Mouse (Mus musculus) left cerebral cortex, adult 11 months (tissue): ENCODE results near the gene 4930402H24Rik.

Source experiments
- DNase-seq: peaks from one replicate; pipeline ENCODE4 v3.0.0; 2022; ENCODE audit warnings: low spot score

The 4930402H24Rik gene

DNA sequence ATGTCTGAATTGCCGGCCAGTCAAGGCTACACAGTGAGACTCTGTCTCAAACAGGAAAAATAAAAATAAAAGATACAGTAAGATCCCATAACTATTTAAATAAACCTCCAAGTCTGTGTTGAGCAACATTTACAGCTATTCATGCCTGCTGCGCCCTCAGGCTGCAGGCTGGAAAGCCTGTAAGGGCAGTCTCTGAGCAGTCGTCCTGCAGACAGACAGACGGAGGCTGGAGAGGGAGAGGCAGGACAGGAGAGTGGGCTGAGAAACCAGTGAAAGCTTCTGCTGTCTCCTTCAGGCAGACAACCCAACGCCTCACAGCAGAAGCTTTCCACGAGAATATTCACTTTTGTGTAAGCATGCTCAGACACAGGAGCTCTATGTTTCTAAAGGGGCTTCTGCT is 92.5 kb downstream of the 4930402H24Rik start:
- no peak for DNase-seq

DNA sequence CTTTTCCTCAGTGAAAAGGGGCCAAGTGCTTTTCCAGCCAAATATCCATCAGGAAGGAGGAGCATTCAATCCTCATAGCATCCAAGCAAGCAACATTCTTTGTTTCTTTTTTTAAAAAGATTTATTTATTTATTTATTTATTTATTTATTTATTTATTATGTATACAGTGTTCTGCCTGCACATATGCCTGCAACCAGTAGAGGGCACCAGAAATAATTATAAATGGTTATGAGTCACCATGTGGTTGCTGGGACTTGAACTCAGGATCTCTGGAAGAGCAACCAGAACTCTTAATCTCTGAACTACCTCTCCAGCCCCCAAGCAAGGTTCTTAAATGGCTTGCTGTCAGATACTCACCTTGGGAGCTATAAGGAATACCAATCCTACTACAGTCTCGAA is 93.7 kb downstream of the 4930402H24Rik start:
- DNase-seq, result no peak

DNA sequence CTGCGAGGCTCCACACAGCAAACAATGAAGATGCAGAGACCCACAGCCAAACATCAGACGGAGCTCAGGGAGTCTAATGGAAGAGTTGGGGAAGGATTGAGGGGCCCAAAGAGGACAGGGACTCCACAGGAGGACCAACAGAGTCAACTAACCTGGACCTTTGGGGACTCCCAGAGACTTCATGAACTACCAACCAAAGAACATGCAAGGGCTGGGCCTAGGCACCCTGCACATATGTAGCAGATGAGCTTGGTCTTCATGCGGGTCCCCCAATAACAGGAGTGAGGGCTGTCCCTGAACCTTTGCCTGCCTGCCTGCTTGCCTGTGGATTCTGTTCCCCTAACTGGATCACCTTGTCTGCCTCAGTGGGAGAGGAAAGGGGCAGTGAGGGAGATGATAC is 101.1 kb downstream of the 4930402H24Rik start:
- DNase-seq, result no peak

DNA sequence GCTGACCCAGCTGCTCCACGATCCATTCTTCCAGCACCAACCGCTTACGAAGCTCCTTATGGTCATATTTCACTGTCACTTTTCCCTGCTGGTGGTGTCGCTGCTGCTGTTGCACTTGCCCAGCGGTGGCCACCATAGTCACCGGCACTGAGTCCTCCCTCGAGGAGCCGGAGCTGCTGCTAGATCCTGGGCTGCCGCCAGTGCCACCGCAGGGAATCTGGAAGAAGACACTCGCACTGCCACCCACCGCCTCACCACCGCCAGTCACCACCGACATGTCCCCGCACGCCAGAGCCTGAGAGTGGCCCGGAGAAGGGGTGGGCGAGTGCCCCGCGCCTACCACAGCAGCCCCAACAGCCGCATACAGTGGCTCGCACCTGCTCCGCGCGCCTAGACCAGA is 102.5 kb downstream of the 4930402H24Rik start:
- DNase-seq, result no peak

DNA sequence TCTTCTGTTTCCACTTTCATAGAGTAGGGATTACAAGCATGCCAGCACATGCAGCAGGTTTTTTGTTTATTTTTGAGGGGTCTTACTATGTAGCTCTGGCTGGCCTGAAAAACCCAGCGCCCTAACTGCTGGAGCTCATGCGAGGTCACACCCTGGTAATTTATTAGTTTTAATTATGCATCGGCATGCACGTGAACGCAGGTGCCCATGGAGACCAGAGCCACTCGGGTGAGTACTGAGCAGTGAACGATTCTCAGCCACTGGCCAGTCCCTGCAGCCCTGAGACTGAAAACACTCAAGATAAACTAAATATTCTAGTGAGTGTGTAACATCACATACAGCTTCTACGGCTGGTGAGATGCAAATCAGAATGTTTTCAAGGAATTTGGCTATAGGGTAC is 110.5 kb downstream of the 4930402H24Rik start:
- no peak for DNase-seq

DNA sequence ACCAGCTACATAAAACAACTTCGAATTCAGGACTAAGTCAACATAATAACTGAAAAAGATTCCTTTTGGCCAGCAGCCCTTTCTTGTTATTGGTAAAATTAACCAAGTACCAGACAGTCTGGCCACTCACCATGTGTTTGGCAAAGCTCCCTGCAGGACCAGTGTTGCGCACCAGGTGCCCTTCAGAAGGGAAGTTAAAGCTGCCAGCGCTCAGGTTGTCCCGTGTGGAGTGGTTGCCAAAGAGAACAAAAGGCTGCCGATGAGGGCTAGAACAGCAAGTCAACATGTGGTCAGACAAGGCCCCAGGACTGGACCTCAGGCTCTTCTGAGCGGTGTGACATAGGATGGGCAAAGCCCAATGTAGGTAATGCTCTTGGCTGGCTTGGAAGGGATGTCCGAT is 114.5 kb downstream of the 4930402H24Rik start:
- no peak for DNase-seq

DNA sequence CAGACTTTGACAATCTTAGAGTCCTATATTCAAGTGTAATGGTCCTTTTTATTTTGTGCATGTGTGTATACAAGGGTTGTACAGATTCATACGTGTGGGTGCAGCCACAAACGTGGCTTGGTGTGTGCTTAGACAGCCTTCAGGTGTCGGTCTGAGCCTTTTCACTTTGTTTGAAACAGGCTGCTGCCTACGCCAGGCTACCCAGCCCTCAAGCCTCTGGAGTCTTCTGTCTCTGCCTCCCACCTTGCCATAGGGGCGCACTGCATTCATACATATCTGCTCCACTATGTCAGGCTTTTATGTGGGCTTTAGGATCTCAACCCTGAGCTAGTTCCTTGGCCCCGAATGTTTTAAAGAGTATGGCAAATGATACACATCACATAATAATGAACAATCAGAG is 116.6 kb downstream of the 4930402H24Rik start:
- DNase-seq, result no peak

DNA sequence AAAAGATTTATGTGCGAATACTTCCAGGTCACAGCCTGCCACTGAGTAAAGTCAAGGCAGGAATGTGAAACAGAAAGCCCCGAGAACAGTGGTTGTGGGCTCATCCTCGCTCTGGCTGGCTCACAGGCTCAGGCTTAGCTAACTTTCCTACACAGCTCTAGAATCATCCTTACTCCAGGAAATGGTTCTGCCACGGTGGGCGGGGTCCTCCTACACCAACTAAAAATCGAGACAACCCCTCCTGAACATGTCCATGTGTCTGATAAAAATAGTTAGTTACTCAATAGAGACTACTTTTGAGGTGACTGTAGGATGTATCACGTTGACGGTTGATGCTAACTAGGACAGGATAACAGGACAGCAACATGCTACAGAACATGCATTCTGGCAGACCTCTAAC is 117.2 kb downstream of the 4930402H24Rik start:
- peak; percentile 35 for DNase-seq

DNA sequence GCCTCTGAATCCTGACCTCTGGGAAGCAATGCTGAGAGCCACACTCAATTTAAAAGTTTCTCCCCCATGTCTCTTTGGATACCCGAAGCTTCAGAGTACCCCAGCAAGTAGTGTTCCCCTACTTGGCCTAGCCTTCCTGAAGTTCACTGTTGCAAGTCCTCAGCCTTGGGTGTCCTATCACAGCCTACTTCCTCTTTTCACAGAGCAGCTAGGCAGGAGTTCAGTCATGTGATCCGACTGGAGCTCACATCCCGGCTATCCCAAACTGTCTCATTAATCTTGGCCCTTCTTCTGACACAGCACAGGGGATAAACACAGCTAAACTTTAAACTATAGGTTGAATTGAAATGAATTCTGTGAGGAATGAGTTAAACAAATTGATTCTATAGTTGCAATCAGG is 121.3 kb downstream of the 4930402H24Rik start:
- no peak for DNase-seq

DNA sequence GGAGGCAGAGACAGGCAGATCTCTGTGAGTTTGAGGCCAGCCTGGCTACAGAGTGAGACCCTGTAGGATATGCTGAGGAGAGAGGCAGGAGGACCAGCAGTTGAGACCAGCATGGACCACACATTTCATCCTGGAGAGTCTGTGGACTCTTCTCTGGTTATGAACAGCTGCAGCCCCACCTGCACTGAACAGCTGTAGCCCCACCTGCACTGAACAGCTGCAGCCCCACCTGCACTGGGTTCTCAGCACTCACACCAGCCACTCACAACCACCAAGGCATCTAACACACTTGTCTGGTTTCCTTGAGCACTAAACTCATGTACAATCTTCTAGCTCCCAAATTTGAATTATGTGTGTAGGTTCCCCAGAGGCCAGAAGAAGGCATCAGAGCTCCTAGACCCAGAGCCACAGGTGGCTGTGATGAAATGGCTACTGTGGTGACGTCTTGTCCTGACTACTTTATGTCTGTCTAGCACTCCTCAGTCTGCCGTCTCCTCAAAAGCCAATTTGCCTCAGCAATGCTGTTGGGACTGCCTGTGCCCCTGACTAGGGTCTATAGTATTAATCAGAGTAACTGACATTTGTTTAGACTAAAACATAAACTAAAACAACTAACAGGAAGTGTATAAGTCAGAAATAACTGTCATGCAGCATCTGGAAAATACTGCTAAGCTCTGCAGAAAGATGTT is 125.4 kb downstream of the 4930402H24Rik start:
- no peak for DNase-seq

DNA sequence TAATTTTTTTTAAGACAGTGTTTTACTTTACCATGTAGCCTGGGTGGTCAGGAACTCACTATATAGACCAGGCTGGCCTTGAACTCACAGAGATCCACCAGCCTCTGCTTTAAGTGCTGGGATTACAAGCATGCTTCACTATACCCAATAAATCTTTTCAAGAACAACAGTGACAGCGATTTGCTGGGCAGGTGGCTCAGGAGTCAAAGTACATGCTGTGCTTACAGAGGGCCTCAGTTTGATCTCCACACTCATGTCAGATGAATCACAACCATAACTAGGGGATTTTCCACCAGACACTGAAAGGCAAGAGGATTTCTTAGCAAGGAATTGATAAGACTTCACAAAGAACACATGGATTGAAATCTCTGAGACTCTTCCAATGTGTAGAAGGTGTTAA is 126.3 kb downstream of the 4930402H24Rik start:
- no peak for DNase-seq

DNA sequence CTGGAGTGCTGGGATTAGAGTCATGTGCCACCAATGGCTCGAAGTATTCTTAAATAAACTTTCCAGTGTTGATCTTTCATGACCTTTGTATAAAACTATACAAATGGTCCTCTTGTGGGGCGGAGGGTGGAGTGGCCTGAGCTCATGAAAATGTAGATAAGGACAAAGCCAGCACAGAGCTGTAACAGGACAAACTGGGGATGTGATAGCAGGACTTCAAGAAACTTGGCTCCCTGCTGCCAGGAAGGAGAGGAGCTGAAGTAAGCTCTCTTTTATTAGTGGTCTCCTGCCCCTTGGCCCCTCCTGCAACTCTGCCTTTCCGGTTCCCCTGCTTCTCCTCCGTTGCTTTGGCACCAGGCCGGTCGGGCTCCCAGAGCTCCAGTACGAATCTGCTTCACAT is 129.6 kb downstream of the 4930402H24Rik start:
- DNase-seq, result no peak

DNA sequence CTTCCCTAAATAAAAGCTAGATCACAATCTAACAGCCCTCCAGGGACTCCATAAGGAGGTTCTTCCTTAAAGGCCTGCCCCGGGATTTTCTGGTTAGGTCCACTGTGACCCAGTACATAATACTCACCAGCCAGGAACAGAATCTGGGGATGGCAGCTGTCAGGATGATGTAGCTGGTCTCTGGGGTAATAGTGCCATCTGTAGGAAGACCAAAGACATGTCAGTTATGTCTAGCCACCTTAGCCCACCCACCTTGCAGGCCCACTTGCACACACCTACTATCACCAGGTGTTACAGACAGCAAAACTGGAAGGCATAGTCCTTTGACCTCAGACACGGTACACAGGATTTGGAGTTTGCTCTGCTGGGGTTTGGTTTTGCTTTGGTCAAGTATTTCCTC is 138.7 kb downstream of the 4930402H24Rik start:
- no peak for DNase-seq

DNA sequence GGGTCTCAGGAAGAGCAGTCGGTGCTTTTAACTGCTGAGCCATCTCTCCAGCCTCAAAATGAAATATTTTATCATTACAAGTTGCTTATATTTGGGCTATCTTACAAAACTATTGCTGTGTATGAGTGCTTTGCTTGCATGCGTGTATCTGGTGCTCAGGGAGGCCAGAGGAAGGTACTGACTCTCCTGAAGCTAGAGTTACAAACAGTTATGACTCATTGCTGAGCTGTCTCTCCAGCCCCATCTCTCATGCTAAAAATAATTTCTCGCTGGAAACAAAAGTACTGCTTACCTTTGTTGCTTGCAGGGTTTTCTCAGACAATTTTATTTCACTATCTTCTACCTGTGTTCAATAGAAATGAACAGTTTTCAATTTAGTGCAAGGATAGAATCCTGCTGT is 140.8 kb downstream of the 4930402H24Rik start:
- DNase-seq, result no peak

DNA sequence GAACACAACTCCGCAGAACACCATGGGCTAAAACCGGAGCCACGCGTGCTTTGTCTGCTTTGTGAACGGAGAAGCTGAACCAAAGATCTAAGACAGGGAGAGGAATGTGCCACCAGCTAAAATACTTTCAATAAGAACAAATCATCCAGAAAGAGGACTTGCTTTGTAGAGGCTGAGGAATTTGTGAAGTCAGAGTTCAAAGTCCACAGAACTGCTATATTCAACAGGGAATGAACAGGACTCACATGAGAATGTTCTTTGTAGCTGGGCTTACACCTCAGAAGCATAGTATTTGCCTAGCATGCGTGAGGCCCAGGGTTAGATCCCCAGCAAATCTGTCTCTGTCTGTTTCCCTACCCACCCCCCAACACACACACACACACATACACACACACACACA is 145.3 kb downstream of the 4930402H24Rik start:
- DNase-seq, result no peak

DNA sequence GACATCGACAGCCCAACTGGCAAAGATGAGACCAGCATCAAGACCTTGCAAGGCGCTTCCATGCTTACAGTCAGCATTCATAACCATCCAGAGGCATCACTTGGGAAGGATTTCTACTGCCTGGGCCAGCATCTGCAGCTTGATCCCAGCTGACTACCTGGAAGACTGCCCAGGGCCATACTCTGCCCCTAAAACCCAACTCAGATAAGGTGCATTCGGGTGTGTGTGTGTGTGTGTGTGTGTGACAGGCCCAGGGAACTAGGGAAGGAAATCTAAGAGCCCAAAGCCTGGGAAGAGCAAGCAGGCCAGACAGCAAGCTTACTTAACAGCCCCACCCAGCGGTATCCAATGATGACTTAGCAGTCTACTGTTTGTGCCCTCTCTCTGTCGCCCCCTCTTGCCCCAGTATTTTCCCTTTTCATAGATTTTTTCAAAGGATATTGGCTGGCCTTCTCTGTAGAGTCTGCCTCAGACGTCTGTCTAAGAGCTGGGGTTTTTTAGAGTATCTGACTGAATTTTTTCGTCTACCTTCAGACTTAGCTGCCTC is 151.1 kb downstream of the 4930402H24Rik start:
- DNase-seq, result no peak

DNA sequence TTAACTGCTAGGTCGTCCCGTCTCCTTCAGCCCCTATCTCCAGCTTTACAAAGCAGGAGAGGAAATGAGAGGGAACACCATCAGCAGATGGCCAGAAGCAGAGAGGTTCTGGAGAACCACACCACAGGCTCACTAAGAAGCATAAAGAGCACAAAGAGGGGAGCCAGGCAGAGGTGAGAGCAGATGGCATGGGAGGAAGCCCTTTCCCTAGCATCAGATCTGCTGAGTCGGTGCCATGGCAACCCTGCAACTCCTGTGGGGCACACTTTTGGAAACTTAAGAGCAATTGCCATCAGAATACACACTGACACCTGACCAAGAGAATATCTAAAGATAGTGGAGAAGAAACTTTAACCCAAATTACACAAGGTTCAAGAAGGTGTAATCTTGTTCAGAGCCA is 151.6 kb downstream of the 4930402H24Rik start:
- DNase-seq, result no peak

DNA sequence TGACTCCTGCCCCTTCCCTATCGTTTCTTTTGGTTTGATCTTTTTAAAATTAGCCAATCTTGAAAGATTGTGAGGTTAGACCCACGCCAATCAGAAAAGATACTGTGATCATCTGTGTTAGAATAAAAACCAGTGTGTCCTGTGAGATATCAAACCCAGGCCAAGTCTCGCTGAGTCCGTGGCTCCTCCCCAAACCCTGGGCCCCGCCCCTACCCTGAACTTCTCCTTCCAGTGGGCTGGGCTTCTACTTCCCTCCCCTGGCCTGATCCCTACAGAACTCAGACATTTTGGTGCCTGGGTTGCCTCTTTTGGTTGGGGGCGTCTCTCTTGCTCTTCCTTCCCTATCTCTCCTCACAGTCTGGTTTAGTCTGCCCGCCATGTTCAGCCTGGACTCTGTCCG is 155.8 kb downstream of the 4930402H24Rik start:
- DNase-seq, result no peak

DNA sequence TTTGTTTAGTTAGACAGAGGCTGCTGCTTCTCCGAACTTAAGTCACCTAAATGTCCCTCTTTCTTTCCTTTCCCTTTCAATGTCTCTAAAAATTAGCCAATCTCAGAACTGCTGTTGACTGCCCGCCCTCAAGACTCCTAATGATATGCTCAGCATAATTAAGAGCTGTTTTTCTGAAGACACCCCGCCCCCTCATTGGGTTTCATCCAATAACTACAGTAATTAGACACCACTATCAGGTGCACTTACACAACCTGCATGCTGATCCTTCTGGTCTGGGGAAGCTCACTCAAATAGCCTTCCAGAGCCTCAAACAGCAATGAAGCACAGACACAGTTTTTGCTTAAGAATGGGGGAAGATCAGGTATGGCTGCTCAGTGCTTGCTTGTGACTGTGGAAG is 156.5 kb downstream of the 4930402H24Rik start:
- DNase-seq, result no peak

DNA sequence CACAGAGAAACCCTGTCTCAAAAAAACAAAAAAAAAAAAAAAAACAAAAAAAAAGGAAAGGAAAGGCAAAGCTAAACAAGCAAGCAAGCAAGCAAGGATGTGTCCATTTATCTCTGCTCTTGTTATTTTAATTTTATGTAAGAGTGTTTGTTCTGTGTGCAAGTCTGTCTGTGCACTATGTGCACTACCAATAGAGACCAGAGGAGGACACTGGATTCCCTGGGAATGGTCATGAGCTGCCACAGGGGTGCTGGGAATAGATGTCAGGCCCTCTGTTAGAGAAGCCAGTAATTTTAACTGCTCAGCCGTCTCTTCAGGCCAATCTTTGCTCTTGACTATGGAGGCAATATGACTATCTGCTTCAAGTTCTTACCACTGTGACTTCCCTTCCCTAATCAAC is 162.6 kb downstream of the 4930402H24Rik start:
- no peak for DNase-seq

DNA sequence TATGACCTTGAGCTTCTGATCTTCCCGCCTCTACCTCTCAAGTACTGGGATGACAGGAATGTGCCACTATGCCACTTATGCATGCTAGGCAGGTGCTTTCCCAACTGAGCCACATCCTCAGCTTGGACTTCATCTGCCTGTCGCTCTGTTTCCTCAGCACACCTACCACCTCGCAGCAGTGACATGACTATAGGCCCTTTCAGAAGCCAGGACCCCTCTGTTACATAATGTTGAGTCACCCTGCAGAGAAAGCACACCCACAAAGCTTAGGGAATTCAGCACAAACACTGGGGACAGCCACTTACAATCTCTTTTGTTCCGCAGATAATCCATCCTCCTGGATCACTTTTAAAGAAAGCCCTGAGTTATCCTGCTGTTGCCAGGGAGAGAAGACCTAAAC is 166.1 kb downstream of the 4930402H24Rik start:
- DNase-seq, result no peak

DNA sequence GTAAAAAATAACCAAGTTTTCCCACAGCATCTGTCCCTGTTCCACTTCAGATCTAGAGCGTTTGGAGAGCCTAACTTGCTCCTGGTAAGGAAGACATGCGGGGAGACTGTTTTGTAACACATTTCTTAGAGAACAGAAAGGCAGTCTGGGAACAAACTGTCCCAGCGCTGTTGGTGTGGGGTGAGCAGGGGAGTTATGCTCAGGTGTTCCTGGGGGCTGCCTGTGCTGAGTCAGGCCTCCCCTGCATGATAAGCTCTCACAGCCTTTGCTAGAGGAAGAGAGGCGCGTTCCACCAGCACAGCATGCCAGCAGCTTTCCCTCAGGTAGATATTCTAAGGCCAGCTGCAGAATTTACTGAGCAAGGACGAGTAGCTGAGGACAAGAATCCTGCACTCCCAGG is 168.2 kb downstream of the 4930402H24Rik start:
- peak; percentile 49 for DNase-seq

DNA sequence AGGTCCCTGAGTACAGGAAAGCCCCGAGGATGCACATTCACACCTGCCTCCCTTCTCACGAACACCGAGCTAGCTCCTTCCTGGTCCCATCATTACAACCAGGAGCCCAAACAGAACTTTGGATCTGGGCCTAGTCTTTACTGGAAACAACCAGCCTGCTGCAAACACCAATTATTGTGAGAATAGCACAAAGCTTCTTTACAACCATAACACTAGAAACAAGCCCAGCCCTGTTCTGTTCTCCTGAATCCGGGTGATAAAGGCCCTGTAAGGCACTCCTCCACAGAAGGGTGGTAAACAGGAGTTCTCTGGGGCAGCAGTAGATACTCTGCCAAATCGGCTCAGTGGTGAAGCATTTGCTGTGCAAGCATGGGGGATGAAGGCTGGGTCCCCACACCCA is 170.9 kb downstream of the 4930402H24Rik start:
- DNase-seq, result peak; percentile 51

DNA sequence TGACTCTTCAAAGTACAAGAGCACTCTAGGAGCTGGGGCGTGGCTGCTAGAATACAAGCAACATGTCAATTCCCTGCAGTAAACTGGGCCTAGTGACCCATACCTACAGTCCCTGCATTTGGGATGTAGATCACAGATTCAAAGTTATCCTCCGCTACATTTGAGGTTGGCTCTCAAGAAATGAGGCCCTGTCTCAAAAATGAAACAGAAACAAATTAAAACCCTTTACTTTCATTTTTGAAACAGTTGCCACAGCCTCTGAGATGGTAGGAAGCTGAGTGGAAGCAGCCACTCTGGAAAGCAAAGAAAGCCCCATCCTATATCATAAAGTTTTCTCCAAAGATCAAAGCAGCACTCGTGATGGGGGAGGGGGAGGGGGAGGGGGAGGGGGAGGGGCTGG is 172.8 kb downstream of the 4930402H24Rik start:
- DNase-seq, result no peak
